In genomic region chr10:24164137-24164908, GRCm38 (mm10) we compare ENCODE assay signal across 8 mouse cellular contexts. TPM values are rescaled to one million over a fixed set of nuclear protein-coding genes. Genes with fewer than 3 reads are reported as not detected.
A peak's percentile ranks its signal among the peaks of the same experiment; 100 is the strongest.
DNase-seq lines count a peak whose midpoint lies in the region; ATAC-seq and TF ChIP-seq lines count a peak whose summit lies in the region.

No protein-coding gene starts in this region.

- 43% methylated on average over 11 of the region's 11 CpGs for WGBS in hindbrain, embryonic 10.5 days
- 44% methylated on average over 11 of the region's 11 CpGs for WGBS in liver, embryonic 12.5 days (ENCODE audit: insufficient replicate concordance)
- 51% methylated on average over 11 of the region's 11 CpGs for WGBS in forebrain, postnatal 0 days

- no peak for TF ChIP-seq CTCF in forebrain, postnatal 0 days (IDR thresholded peaks at IDR 0.05; ENCODE audit: low read depth)

- H3K36me3 ChIP-seq in hindbrain, embryonic 10.5 days, result peaks cover 9% of the 10 kb centered on the region
- peaks cover 9% of the 10 kb centered on the region for H3K36me3 ChIP-seq in liver, embryonic 12.5 days
- H3K36me3 ChIP-seq in forebrain, postnatal 0 days (ENCODE audit: insufficient read depth), result peaks cover 7% of the 10 kb centered on the region; the same call in 1 of the 2 replicates

- H3K27ac ChIP-seq in hindbrain, embryonic 10.5 days, result peak overlapping the region; percentile 40; the same call in 1 of the 2 replicates
- no peak overlapping the region for H3K27ac ChIP-seq in liver, embryonic 12.5 days
- H3K27ac ChIP-seq in forebrain, postnatal 0 days (ENCODE audit: low read depth, low read length), result no peak overlapping the region

- H3K27me3 ChIP-seq in hindbrain, embryonic 10.5 days (ENCODE audit: insufficient read depth, poor library complexity, severe bottlenecking), result no peaks in the 10 kb centered on the region
- H3K27me3 ChIP-seq in liver, embryonic 12.5 days (replicated peaks), result no peaks in the 10 kb centered on the region
- H3K27me3 ChIP-seq in forebrain, postnatal 0 days (ENCODE audit: insufficient read depth, low read length), result no peaks in the 10 kb centered on the region

- no peak overlapping the region for H3K9ac ChIP-seq in liver, embryonic 12.5 days
- no peak overlapping the region for H3K9ac ChIP-seq in forebrain, postnatal 0 days

- peak; percentile 96 for DNase-seq in heart, adult 11 months
- DNase-seq in heart, adult 9 months (ENCODE audit: low spot score in 2 of 2), result no peak
- DNase-seq in adrenal gland, postnatal 25 days, result peak; percentile 34
- DNase-seq in hindbrain, embryonic 10.5 days (ENCODE audit: low spot score), result no peak
- DNase-seq in neural tube, embryonic 10.5 days (ENCODE audit: extremely low spot score, low spot score), result peak; percentile 35
- no peak for DNase-seq in left cerebral cortex, adult 18-20 months (ENCODE audit: low spot score in 2 of 2)
- no peak for DNase-seq in forebrain, postnatal 0 days

- no peaks in the 10 kb centered on the region for H3K9me3 ChIP-seq in hindbrain, embryonic 10.5 days
- H3K9me3 ChIP-seq in liver, embryonic 12.5 days (replicated peaks), result no peaks in the 10 kb centered on the region
- H3K9me3 ChIP-seq in forebrain, postnatal 0 days (ENCODE audit: low read length), result no peaks in the 10 kb centered on the region

- H3K4me3 ChIP-seq in hindbrain, embryonic 10.5 days, result no peak overlapping the region
- H3K4me3 ChIP-seq in liver, embryonic 12.5 days, result no peak overlapping the region
- H3K4me3 ChIP-seq in forebrain, postnatal 0 days (ENCODE audit: low read depth, low read length), result no peak overlapping the region

- H3K4me2 ChIP-seq in liver, embryonic 12.5 days, result no peak overlapping the region
- H3K4me2 ChIP-seq in forebrain, postnatal 0 days (ENCODE audit: low read depth), result no peak overlapping the region

- ATAC-seq in liver, embryonic 12.5 days, result peak; percentile 45
- no peak for ATAC-seq in forebrain, postnatal 0 days

- H3K4me1 ChIP-seq in hindbrain, embryonic 10.5 days (replicated peaks), result peaks cover 29% of the 10 kb centered on the region
- peaks cover 36% of the 10 kb centered on the region for H3K4me1 ChIP-seq in liver, embryonic 12.5 days
- H3K4me1 ChIP-seq in forebrain, postnatal 0 days (ENCODE audit: insufficient read depth), result peaks cover 6% of the 10 kb centered on the region; the same call in 1 of the 2 replicates

RNA-seq across cellular contexts. Expression of gene Stx7, which starts 15.2 kb away (rescaled TPM):
- total RNA-seq in adrenal gland, postnatal 25 days (2021), result 108 and 118 TPM in 2 replicates
- 63.8 and 87.5 TPM in 2 replicates for polyA plus RNA-seq in hindbrain, embryonic 10.5 days (2016; fragmentation: Nextera tagmentation; extraction: Ambion mirVana)
- polyA plus RNA-seq in liver, embryonic 12.5 days (2016; fragmentation: Nextera tagmentation; extraction: Ambion mirVana), result 34.0 TPM in 2 replicates
- total RNA-seq in left cerebral cortex, adult 18-20 months (2021), result 100 to 1,000 TPM; 136 to 139 TPM
- 160 and 169 TPM in 2 replicates for total RNA-seq in forebrain, postnatal 0 days (2014; rRNA removed)
- 318 and 351 TPM in 2 replicates for polyA plus RNA-seq in forebrain, postnatal 0 days (2015; fragmentation: Nextera tagmentation; extraction: Ambion mirVana)

RNA-seq across cellular contexts. Expression of gene Taar9, which starts 55.0 kb away (rescaled TPM):
- total RNA-seq in adrenal gland, postnatal 25 days (2021), result not detected in 2 replicates
- polyA plus RNA-seq in hindbrain, embryonic 10.5 days (2016; fragmentation: Nextera tagmentation; extraction: Ambion mirVana), result 0.41 TPM in 1 of 2 replicates, not detected in the other
- polyA plus RNA-seq in liver, embryonic 12.5 days (2016; fragmentation: Nextera tagmentation; extraction: Ambion mirVana), result not detected in 2 replicates
- not detected for total RNA-seq in left cerebral cortex, adult 18-20 months (2021)
- total RNA-seq in forebrain, postnatal 0 days (2014; rRNA removed), result not detected in 2 replicates
- not detected in 2 replicates for polyA plus RNA-seq in forebrain, postnatal 0 days (2015; fragmentation: Nextera tagmentation; extraction: Ambion mirVana)

RNA-seq across cellular contexts. Expression of gene Moxd1, which starts 59.0 kb away (rescaled TPM):
- total RNA-seq in adrenal gland, postnatal 25 days (2021), result 0.21 TPM in 1 of 2 replicates, not detected in the other
- 22.0 and 22.4 TPM in 2 replicates for polyA plus RNA-seq in hindbrain, embryonic 10.5 days (2016; fragmentation: Nextera tagmentation; extraction: Ambion mirVana)
- 1.0 and 1.1 TPM in 2 replicates for polyA plus RNA-seq in liver, embryonic 12.5 days (2016; fragmentation: Nextera tagmentation; extraction: Ambion mirVana)
- total RNA-seq in left cerebral cortex, adult 18-20 months (2021), result 10 to 100 TPM in 1 of 2 experiments, 1 to 10 TPM in 1; 9.6 to 10.3 TPM
- 5.1 and 10.2 TPM in 2 replicates for total RNA-seq in forebrain, postnatal 0 days (2014; rRNA removed)
- 2.7 and 3.3 TPM in 2 replicates for polyA plus RNA-seq in forebrain, postnatal 0 days (2015; fragmentation: Nextera tagmentation; extraction: Ambion mirVana)

Comparison
In these comparisons a context has a peak if more than half of its experiments do, and no peak if none do; other contexts are left out.
1. DNase-seq: peak in heart, adult 11 months (single experiment), adrenal gland, postnatal 25 days (single experiment) and neural tube, embryonic 10.5 days (single experiment); none in heart, adult 9 months (0 of 2), hindbrain, embryonic 10.5 days (single experiment), left cerebral cortex, adult 18-20 months (0 of 2) and forebrain, postnatal 0 days (single experiment).